11 mouse cellular contexts compared by ENCODE assay signal in the genomic region with DNA sequence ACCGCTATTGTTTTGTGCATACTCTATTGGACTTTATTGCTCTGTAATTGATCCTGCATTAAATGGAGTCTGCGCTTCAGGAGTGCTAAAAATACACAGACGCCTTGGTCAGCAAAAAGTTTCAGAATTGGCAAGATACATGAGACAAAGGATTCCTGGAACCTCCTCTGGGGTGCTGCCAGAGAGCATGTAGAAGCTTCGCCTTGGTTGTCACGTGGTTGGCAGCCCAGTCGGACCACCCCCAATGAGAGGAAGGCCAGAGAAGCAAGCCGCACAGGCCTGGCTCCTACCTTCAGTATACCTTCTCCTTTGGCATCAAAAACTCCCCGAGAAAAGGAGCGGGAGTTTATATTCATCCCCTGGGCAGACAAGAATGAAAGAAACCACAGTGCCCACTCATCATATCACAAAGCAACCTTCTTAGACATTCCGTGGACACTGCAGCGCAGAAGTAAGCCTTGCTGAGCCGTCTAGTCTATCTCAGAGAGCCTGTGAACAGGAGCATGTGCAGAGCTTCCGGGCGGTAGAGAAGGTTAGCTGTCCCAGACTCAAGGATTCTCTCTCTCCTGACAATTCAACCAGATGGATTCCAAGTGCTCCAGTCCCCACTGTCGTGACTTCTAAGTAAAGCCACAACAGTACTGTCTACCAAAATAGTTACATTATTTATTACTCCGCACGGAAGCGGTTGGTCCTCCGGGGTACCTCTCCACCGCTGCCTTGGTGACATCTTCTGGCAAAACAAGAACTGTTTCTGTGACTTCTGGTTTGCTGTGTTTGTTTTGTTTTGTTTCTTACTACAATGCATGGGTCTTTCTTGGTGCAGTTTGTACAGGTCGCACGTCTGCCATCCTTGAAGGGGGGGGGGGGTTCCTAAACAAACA.
DNase-seq lines count a peak whose midpoint lies in the region; ATAC-seq and TF ChIP-seq lines count a peak whose summit lies in the region.
"Had no signal": no experiment of that assay in that cellular context is flagged by ENCODE, and none has a peak within 500 bp of the region (broad histone marks: within the 10 kb centered on the region; RNA-seq: fewer than 3 reads in every experiment).

No protein-coding gene starts in this region.

- intact Hi-C loops in gastrocnemius, adult 2 months (cut with DNase I) = no loop called here
- intact Hi-C loops in left cerebral cortex, adult 2 months (cut with DNase I) = no loop called here

- no peaks in the 10 kb centered on the region for H3K9me3 ChIP-seq in kidney, postnatal 0 days (replicated peaks; ENCODE audit: low read length)
- H3K9me3 ChIP-seq in kidney, embryonic 16.5 days (ENCODE audit: low read length) = no peaks in the 10 kb centered on the region
- H3K9me3 ChIP-seq: embryonic facial prominence, embryonic 15.5 days had no signal

- H3K4me2 ChIP-seq in kidney, postnatal 0 days (ENCODE audit: low read length) = no peak overlapping the region
- no peak overlapping the region for H3K4me2 ChIP-seq in kidney, embryonic 16.5 days (replicated peaks; ENCODE audit: low read depth, low read length)
- H3K4me2 ChIP-seq: embryonic facial prominence, embryonic 15.5 days; midbrain, embryonic 11.5 days had no signal

- peak; percentile 21 for DNase-seq in kidney, postnatal 0 days (ENCODE audit: low spot score)
- DNase-seq in ZHBTc4 (ENCODE audit: low read depth, low spot score) = peak; percentile 26
- peak; percentile 70 for DNase-seq in gastrocnemius, adult 2 months
- DNase-seq in left cerebral cortex, adult 2 months (ENCODE audit: extremely low spot score in 1 of 2, low spot score in 2 of 2) = no peak
- no peak for DNase-seq in yolk sac, embryonic 10.5 days (ENCODE audit: low spot score)
- DNase-seq: heart, postnatal 4 days had no signal

- H3K4me3 ChIP-seq in kidney, postnatal 0 days (replicated peaks; ENCODE audit: low read depth, low read length) = no peak overlapping the region
- no peak overlapping the region for H3K4me3 ChIP-seq in kidney, embryonic 16.5 days (ENCODE audit: low read length)
- peak overlapping the region; percentile 29 for H3K4me3 ChIP-seq in gastrocnemius, adult 2 months
- H3K4me3 ChIP-seq in left cerebral cortex, adult 2 months = no peak overlapping the region
- H3K4me3 ChIP-seq: embryonic facial prominence, embryonic 15.5 days had no signal

- WGBS in kidney, postnatal 0 days = 63% methylated on average over 22 of the region's 22 CpGs
- 62% methylated on average over 22 of the region's 22 CpGs for WGBS in kidney, embryonic 16.5 days

- H3K9ac ChIP-seq in kidney, postnatal 0 days (ENCODE audit: low read depth, low read length) = no peak overlapping the region
- H3K9ac ChIP-seq in kidney, embryonic 16.5 days (replicated peaks; ENCODE audit: low read length) = no peak overlapping the region
- H3K9ac ChIP-seq: embryonic facial prominence, embryonic 15.5 days had no signal

- peaks cover 7% of the 10 kb centered on the region; the same call in 1 of the 2 replicates for H3K4me1 ChIP-seq in kidney, postnatal 0 days (replicated peaks; ENCODE audit: insufficient read depth, low read length)
- peaks cover 14% of the 10 kb centered on the region for H3K4me1 ChIP-seq in kidney, embryonic 16.5 days (ENCODE audit: insufficient read depth, low read length)

- no peak; the same call in 1 of the 2 replicates for TF ChIP-seq CTCF in kidney, postnatal 0 days (IDR thresholded peaks at IDR 0.05; ENCODE audit: low read depth)
- no peak for TF ChIP-seq CTCF in gastrocnemius, adult 2 months (IDR thresholded peaks at IDR 0.05)
- TF ChIP-seq CTCF in left cerebral cortex, adult 2 months (IDR thresholded peaks at IDR 0.05) = no peak

- H3K36me3 ChIP-seq in kidney, postnatal 0 days (ENCODE audit: insufficient read depth, low read length) = no peaks in the 10 kb centered on the region
- H3K36me3 ChIP-seq in kidney, embryonic 16.5 days (ENCODE audit: insufficient read depth, low read length) = no peaks in the 10 kb centered on the region
- H3K36me3 ChIP-seq: embryonic facial prominence, embryonic 15.5 days had no signal

- ATAC-seq in kidney, postnatal 0 days (replicated peaks; ENCODE audit: low FRiP score, low read depth) = no peak
- no peak for ATAC-seq in kidney, embryonic 16.5 days (ENCODE audit: low FRiP score, low TSS enrichment)
- peak; percentile 63 for ATAC-seq in megakaryocyte progenitor cell, adult 5-6 weeks (replicated peaks; ENCODE audit: poor library complexity)
- ATAC-seq: Patski had no signal

- no peaks in the 10 kb centered on the region for H3K27me3 ChIP-seq in kidney, postnatal 0 days (ENCODE audit: insufficient read depth, low read length)
- no peaks in the 10 kb centered on the region for H3K27me3 ChIP-seq in kidney, embryonic 16.5 days (ENCODE audit: insufficient read depth, low read length)
- H3K27me3 ChIP-seq: embryonic facial prominence, embryonic 15.5 days; Patski had no signal

- no peak overlapping the region for H3K27ac ChIP-seq in kidney, postnatal 0 days
- no peak overlapping the region for H3K27ac ChIP-seq in kidney, embryonic 16.5 days (ENCODE audit: low read length)
- H3K27ac ChIP-seq in gastrocnemius, adult 2 months = no peak overlapping the region; the same call in 1 of the 2 replicates
- H3K27ac ChIP-seq in left cerebral cortex, adult 2 months = no peak overlapping the region
- H3K27ac ChIP-seq: embryonic facial prominence, embryonic 15.5 days had no signal

Comparison
In these comparisons a context has a peak if more than half of its experiments do, and no peak if none do; other contexts are left out.
1. DNase-seq: peak in kidney, postnatal 0 days (single experiment), ZHBTc4 (single experiment) and gastrocnemius, adult 2 months (single experiment); none in left cerebral cortex, adult 2 months (0 of 2) and yolk sac, embryonic 10.5 days (single experiment).